Mouse (Mus musculus) kidney, embryonic 14.5 days (tissue): ENCODE data around the gene Nrap. TPM values are rescaled to one million over a fixed set of nuclear protein-coding genes. Genes with fewer than 3 reads are reported as not detected.
"Not testable (repeated sequence)": the region's sequence is repeated elsewhere in the genome, so short reads cannot be mapped to it uniquely, and the experiment has no call there.

Source experiments
- ATAC-seq: fragments of 200-750 bp; cut with Nextera tagmentation; 2 replicates; pipeline ENCODE4 v1.8.0; 2017; ENCODE audit warnings: moderate number of reproducible peaks, mild to moderate bottlenecking, moderate TSS enrichment, moderate library complexity; ENCODE audit not compliant: low FRiP score, low TSS enrichment
- H3K27ac ChIP-seq: fragments of 300-500 bp; sonication (generic); 2 replicates; pipeline ENCODE4 v1.5.1; 2014; ENCODE audit warnings: low read depth, mild to moderate bottlenecking, low read length, moderate library complexity, mixed read lengths
- H3K27me3 ChIP-seq: fragments of 300-500 bp; sonication (generic); 2 replicates; pipeline ENCODE4 v1.6.1; 2014; ENCODE audit warnings: mild to moderate bottlenecking, low read length; ENCODE audit not compliant: control insufficient read depth, insufficient read depth
- H3K36me3 ChIP-seq: fragments of 300-500 bp; sonication (generic); 2 replicates; pipeline ENCODE4 v1.6.1; 2014; ENCODE audit warnings: low read length, mixed read lengths; ENCODE audit not compliant: control insufficient read depth, insufficient read depth
- H3K4me1 ChIP-seq: fragments of 300-500 bp; sonication (generic); 2 replicates; pipeline ENCODE4 v1.6.1; 2014; ENCODE audit warnings: low read length, mixed read lengths; ENCODE audit not compliant: control insufficient read depth, insufficient read depth
- H3K4me2 ChIP-seq: fragments of 300-500 bp; sonication (generic); replicated peaks from 2 replicates; pipeline ENCODE4 v1.6.1; 2014; ENCODE audit warnings: low read depth, mild to moderate bottlenecking, low read length
- H3K4me3 ChIP-seq: fragments of 300-500 bp; sonication (generic); 2 replicates; pipeline ENCODE4 v1.5.1; 2014; ENCODE audit warnings: mild to moderate bottlenecking, low read length
- H3K9ac ChIP-seq: fragments of 300-500 bp; sonication (generic); 2 replicates; pipeline ENCODE4 v1.6.1; 2014; ENCODE audit warnings: low read depth, mild to moderate bottlenecking, low read length, moderate library complexity
- H3K9me3 ChIP-seq: fragments of 300-500 bp; sonication (generic); 2 replicates; pipeline ENCODE4 v1.6.1; 2016; ENCODE audit warnings: low read length; ENCODE audit not compliant: control insufficient read depth
- WGBS: fragments of 180-500 bp; shearing (Covaris S2); extraction: QIAGEN DNeasy Blood & Tissue Kit; methylation state at CpG from one replicate; pipeline ENCODE4 v1.1.7; 2014; 5-methylcytosine and 5-hydroxymethylcytosine counted together
- polyA plus RNA-seq: library from polyadenylated mRNA; unstranded; fragments of >200 nt; fragmentation: Nextera tagmentation; extraction: Ambion mirVana; gene quantifications from 2 replicates; pipeline ENCODE4 v1.2.1, GENCODE M21; 2014

The Nrap gene
- polyA plus RNA-seq, 1 experiment from 2014 or later, result 0.19 TPM

DNA sequence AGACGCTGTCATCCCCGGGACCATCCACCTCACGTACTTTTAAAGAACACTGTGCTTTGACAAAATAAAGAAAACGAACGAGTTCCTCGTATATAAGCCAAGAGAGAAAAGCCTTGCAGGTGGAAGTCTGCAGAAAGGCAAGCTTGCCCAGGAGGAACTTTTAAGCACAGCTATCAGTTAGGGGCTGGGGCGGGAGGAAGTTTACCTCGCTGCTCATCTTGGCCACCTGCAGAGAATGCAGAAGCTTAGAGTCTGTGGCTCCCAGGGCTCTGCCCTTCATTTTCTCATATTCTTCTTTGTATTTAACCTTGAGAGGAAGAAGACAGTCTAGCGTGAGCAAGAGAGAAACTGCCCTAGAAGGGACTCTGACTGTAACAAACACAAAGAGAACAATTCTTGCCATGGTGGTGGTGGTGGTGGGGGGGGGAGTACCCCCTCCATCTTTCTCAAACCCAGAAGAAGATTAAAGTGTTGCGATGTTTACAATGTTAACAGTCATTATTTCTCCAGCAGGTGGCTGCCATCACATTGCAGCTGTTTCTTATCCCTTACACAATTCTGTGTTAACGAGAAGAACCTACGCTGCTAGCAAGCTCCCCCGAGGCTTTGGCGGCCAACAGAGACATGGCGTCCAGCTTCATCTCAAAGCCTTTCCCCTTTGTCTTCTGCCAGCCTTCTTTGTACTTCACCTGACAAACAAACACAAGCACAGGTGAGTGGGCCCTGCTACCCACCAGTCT lies 25.9 kb downstream of the Nrap start:
- Histone ChIP-seq H3K27ac (no peak overlapping the region), H3K9me3 (no peaks in the 10 kb centered on the region), H3K36me3 (no peaks in the 10 kb centered on the region), H3K4me2 (no peak overlapping the region), H3K4me1 (0 out of 2 replicates have a peak, but pooled peaks cover 3% of the 10 kb centered on the region), H3K4me3 (no peak overlapping the region), H3K27me3 (no peaks in the 10 kb centered on the region), H3K9ac (no peak overlapping the region)
- WGBS, result 58% methylated on average over 15 of the region's 15 CpGs
- no peak for ATAC-seq

DNA sequence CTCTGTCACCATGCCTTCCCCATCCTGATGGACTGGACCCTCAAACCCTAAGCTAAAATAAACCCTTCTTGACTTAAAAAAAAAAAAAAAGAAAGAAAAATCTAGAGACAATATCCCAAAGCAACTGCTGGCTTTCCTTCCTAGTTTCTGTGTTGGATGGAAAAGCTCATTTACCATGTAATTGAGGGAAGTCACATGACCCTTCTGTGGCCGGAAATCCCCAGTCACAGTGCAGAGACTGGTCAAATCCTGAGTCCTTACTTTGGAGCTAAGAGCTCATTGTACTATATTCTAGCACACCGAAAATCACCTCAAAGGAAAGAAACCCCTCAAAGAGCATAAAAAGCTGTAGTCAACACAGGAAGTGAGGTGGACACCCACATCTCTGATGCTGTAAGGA lies 30.9 kb downstream of the Nrap start:
- Histone ChIP-seq H3K9ac (no peak overlapping the region), H3K4me2 (no peak overlapping the region), H3K36me3 (no peaks in the 10 kb centered on the region), H3K4me1 (no peaks in the 10 kb centered on the region; the same call in 1 of the 2 replicates), H3K4me3 (no peak overlapping the region), H3K27me3 (no peaks in the 10 kb centered on the region), H3K9me3 (no peaks in the 10 kb centered on the region), H3K27ac (no peak overlapping the region)
- WGBS, result 75% methylated on average over 2 of the region's 2 CpGs
- ATAC-seq, result no peak

DNA sequence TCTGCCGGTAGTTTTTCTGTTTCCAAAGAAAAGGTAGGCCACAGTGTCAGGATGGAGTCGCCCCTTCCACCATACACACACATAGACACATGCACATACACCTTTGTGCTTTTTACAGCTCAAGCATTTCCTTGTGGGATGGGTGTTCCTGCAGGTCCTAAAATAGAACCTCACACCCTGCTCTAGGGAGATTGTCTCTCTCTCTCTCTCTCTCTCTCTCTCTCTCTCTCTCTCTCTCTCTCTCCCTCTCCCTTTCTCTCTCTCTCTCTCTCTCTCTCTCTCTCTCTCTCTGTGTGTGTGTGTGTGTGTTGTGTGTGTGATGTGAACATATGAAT lies 32.5 kb downstream of the Nrap start:
- WGBS, result 71% methylated on average over 2 of the region's 2 CpGs

DNA sequence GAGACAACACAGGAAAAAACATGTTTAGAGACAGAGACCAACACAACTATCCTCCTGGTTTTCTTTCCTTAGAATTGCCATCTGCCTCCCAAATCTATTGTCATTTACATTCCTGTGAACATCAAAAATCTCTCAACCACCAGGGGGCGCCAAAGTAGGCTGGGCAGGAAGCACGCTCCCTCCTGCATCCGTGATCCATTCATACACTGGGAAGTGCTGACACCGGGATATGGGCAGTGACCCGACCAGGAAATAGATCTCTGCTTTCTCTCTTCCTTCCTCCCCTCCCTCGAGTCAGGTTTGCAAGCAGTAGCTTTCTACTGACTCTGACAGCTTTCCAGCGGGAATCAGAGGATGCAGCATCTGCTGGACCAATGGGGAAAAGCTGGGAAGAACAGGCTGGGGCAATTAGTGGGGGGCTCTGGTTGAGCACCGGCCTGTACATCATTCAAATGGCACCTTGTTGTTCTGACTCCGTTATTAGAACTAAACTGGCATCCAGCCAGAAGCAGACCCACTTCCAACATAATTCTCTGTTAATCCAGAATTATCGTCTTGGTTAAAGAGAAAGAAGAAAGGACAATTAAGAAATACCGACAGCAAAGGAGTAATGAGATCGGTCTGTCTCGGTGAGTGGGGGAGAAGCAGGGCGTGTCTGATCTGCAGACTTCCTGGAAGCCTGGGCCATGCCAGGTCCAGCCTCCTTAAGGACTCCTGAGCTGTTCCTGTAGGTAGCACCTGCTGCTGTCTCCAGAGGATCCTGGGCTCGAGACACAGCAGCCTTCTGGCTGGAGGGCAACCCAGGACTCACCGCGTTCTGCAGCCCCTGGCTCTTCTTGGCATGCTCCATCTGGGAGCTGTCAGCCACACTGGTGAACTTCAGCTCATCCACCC lies 33.1 kb downstream of the Nrap start:
- no peaks in the 10 kb centered on the region for H3K27me3 ChIP-seq
- no peak overlapping the region for H3K4me2 ChIP-seq
- H3K36me3 ChIP-seq, result no peaks in the 10 kb centered on the region
- no peak overlapping the region for H3K9ac ChIP-seq
- 36% methylated on average over 17 of the region's 17 CpGs for WGBS
- no peak for ATAC-seq
- H3K4me1 ChIP-seq, result no peaks in the 10 kb centered on the region; the same call in 1 of the 2 replicates
- no peak overlapping the region for H3K27ac ChIP-seq
- H3K9me3 ChIP-seq, result no peaks in the 10 kb centered on the region
- no peak overlapping the region for H3K4me3 ChIP-seq

More for the DNA sequence above, 32.5 kb downstream of the Nrap start:
- not testable (repeated sequence) for H3K27ac ChIP-seq, H3K9ac ChIP-seq, H3K27me3 ChIP-seq, H3K4me2 ChIP-seq, H3K4me1 ChIP-seq, H3K36me3 ChIP-seq, H3K9me3 ChIP-seq, H3K4me3 ChIP-seq, ATAC-seq

DNA sequence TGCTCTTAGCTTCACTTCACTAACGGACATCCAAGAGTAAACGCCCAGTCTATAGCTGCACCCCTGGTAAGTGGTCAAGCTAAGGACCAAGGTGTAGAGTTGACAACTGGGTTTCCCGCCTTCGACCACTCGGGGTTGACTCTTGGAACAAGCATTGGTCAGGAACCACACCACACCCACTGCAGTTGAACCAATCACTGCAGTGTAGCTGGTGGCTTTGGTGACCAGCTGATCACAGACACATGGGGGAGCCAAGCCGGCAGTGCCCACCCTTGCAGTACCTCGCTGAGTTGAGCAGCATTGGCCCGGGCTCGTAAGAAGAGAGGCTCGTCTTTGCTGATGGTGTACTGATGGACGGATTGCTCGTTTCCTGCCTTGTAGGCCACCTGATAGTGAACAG lies 34.6 kb downstream of the Nrap start:
- no peaks in the 10 kb centered on the region for H3K27me3 ChIP-seq
- H3K9me3 ChIP-seq, result no peaks in the 10 kb centered on the region
- 80% methylated on average over 12 of the region's 12 CpGs for WGBS
- H3K4me2 ChIP-seq, result no peak overlapping the region
- no peak overlapping the region for H3K27ac ChIP-seq
- ATAC-seq, result no peak
- H3K36me3 ChIP-seq, result no peaks in the 10 kb centered on the region
- H3K4me3 ChIP-seq, result no peak overlapping the region
- no peak overlapping the region for H3K9ac ChIP-seq
- H3K4me1 ChIP-seq, result no peaks in the 10 kb centered on the region; the same call in 1 of the 2 replicates

DNA sequence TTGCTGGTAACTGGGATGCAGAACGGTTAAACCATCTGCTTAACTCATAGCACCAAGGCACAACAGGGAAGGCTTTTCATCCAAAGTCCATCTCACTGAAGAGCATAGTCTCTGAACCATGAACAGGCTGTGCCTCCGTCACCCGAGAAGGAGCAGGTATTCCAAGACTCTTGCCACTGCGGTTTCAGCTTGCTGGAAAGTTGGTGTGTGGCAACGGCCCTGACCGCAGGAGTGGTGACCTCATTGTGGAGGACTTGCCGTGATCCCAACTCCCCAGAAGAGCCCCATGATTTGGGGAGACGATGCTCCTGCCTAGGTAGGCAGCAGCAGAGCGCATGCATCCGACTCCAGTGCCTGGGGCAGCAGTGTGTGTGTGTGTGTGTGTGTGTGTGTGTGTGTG lies 36.1 kb downstream of the Nrap start:
- Histone ChIP-seq H3K4me1 (no peaks in the 10 kb centered on the region; the same call in 1 of the 2 replicates), H3K36me3 (no peaks in the 10 kb centered on the region), H3K27ac (no peak overlapping the region), H3K27me3 (no peaks in the 10 kb centered on the region), H3K4me2 (no peak overlapping the region), H3K9me3 (no peaks in the 10 kb centered on the region), H3K4me3 (no peak overlapping the region), H3K9ac (no peak overlapping the region)
- 51% methylated on average over 10 of the region's 10 CpGs for WGBS
- no peak for ATAC-seq

DNA sequence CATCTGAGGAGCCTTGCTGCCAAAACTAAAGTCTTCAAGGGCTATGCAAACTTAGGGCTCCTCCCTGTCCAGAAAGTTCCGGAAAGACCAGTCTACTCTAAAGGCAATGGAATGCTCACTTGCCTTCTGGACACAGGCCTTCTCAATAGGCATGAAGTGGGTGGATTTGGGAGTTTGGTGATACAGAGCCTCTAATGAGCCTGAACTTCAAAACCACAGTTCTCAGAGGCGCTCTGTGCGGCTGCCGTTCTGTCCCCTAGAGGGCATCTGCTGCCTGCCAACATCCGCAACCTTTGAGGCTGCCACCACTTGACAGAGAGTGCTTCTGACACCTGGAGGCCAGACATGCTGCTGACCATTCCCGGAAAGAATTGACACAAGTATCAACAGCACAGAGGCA lies 40.5 kb downstream of the Nrap start:
- WGBS, result 25% methylated on average over 6 of the region's 6 CpGs
- no peak for ATAC-seq
- no peak overlapping the region for H3K4me3 ChIP-seq

DNA sequence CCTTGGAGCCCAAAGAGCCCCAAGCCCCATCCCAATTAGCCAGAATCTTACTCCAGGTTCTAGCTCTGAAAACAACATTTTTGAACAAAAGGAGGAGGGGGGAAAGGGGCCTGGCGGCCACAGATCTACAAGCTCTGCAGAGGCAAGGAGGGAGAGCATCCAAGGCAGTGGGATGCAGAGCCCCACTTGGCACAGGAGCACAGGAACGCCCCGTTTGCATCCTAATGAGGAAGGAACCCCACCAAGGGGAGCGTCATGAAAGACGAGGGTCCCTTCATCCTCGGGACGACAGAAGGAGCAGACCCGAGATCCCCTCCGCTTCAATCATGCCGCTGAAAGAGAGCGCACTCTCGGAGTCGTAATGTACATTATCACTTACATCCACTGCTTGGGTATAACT lies 43.1 kb downstream of the Nrap start:
- no peaks in the 10 kb centered on the region for H3K27me3 ChIP-seq
- WGBS, result 44% methylated on average over 13 of the region's 13 CpGs
- peaks cover 3% of the 10 kb centered on the region; the same call in 1 of the 2 replicates for H3K4me1 ChIP-seq
- H3K4me3 ChIP-seq, result no peak overlapping the region
- H3K36me3 ChIP-seq, result no peaks in the 10 kb centered on the region
- no peaks in the 10 kb centered on the region for H3K9me3 ChIP-seq
- H3K9ac ChIP-seq, result no peak overlapping the region
- no peak for ATAC-seq
- no peak overlapping the region for H3K4me2 ChIP-seq
- no peak overlapping the region for H3K27ac ChIP-seq

More for the DNA sequence above, 40.5 kb downstream of the Nrap start:
- Histone ChIP-seq H3K36me3 (no peaks in the 10 kb centered on the region), H3K9ac (no peak overlapping the region), H3K27ac (no peak overlapping the region), H3K9me3 (no peaks in the 10 kb centered on the region), H3K27me3 (no peaks in the 10 kb centered on the region), H3K4me1 (peaks cover 3% of the 10 kb centered on the region; the same call in 1 of the 2 replicates), H3K4me2 (no peak overlapping the region)

DNA sequence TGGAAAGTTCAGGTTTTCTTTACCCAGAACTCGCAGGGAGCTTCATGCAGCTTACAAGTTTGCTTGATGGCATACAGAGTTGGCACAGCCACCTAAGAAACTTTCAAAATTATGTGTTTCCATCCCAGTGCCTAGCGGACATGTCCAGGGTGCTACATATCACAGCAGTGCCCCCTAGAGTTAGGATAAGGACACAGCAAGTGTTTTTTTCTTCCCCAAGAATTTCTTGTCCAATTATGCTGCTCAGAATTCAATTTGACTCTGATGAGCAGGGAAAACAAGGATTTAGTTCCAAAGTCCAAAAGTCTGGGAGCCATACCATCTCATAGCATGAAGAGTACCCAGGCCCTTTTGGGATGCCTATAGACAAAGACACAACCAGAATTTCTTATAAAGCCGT lies 43.8 kb downstream of the Nrap start:
- no peak overlapping the region for H3K9ac ChIP-seq
- no peaks in the 10 kb centered on the region for H3K27me3 ChIP-seq

More for the DNA sequence above, 43.8 kb downstream of the Nrap start:
- H3K4me1 ChIP-seq, result peaks cover 3% of the 10 kb centered on the region; the same call in 1 of the 2 replicates
- H3K9me3 ChIP-seq, result no peaks in the 10 kb centered on the region
- ATAC-seq, result no peak
- H3K4me3 ChIP-seq, result no peak overlapping the region
- no peak overlapping the region for H3K4me2 ChIP-seq
- no peaks in the 10 kb centered on the region for H3K36me3 ChIP-seq
- 75% methylated on average over 3 of the region's 3 CpGs for WGBS
- H3K27ac ChIP-seq, result no peak overlapping the region
